ENCODE assay signal across 24 mouse cellular contexts in the genomic region with DNA sequence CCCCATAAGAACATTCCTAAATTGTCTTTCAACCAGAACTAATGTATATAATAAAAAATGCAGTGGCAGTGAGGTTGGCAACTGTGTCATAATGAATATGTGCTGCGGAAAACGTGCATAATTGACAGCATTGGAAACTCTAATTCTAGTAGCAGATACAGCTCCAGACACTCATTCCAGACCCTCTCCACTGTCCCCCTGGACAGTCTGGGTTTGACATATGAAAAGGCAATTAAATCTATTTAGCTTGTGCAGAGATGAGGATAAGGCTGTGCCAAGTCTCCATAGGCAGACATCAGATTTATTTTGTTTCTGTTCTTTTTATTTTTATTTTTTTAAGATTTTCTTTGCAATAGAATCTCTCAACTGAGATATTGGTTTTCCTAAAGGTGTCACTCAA.
"Had no signal": no experiment of that assay in that cellular context is flagged by ENCODE, and none has a peak within 500 bp of the region (broad histone marks: within the 10 kb centered on the region; RNA-seq: fewer than 3 reads in every experiment).

No protein-coding gene starts in this region.

- DNase-seq: kidney, adult 2 months; kidney, postnatal 25 days; layer of hippocampus, adult 9-11 months; liver; lung, adult 18-20 months; lung, postnatal 10 days; lung, postnatal 36 days; right cerebral cortex, adult 18-20 months; right cerebral cortex, postnatal 14 days; right cerebral cortex, postnatal 4 days; thymus, postnatal 25 days had no signal

- H3K9me3 ChIP-seq: limb, embryonic 10.5 days; limb, embryonic 13.5 days; liver, embryonic 12.5 days; liver, embryonic 15.5 days; lung, embryonic 15.5 days; midbrain, embryonic 12.5 days; neural tube, embryonic 13.5 days had no signal

- ATAC-seq: intestine, postnatal 0 days; liver, embryonic 12.5 days had no signal

- H3K4me1 ChIP-seq: limb, embryonic 10.5 days; liver, embryonic 12.5 days; liver, embryonic 15.5 days; lung, embryonic 15.5 days; megakaryocyte, embryonic 14.5 days; midbrain, embryonic 12.5 days had no signal

- H3K27ac ChIP-seq: kidney, postnatal 0 days; layer of hippocampus, adult 2 months; limb, embryonic 10.5 days; limb, embryonic 13.5 days; liver, embryonic 12.5 days; liver, embryonic 15.5 days; lung, embryonic 15.5 days; midbrain, embryonic 12.5 days; neural tube, embryonic 13.5 days; stomach, postnatal 0 days had no signal

- H3K9ac ChIP-seq: limb, embryonic 13.5 days; liver, embryonic 12.5 days; liver, embryonic 15.5 days; lung, embryonic 15.5 days; midbrain, embryonic 12.5 days; neural tube, embryonic 13.5 days had no signal

- H3K36me3 ChIP-seq: limb, embryonic 10.5 days; limb, embryonic 13.5 days; liver, embryonic 12.5 days; liver, embryonic 15.5 days; lung, embryonic 15.5 days; midbrain, embryonic 12.5 days; neural tube, embryonic 13.5 days had no signal

- H3K4me3 ChIP-seq: layer of hippocampus, adult 2 months; limb, embryonic 10.5 days; limb, embryonic 13.5 days; liver, embryonic 12.5 days; liver, embryonic 15.5 days; lung, embryonic 15.5 days; megakaryocyte, embryonic 14.5 days; midbrain, embryonic 12.5 days; myocyte; neural tube, embryonic 13.5 days had no signal

- H3K27me3 ChIP-seq: limb, embryonic 13.5 days; liver, embryonic 12.5 days; liver, embryonic 15.5 days; lung, embryonic 15.5 days; megakaryocyte, embryonic 14.5 days; midbrain, embryonic 12.5 days; neural tube, embryonic 13.5 days had no signal

- H3K4me2 ChIP-seq: limb, embryonic 13.5 days; liver, embryonic 12.5 days; liver, embryonic 15.5 days; lung, embryonic 15.5 days; midbrain, embryonic 12.5 days; neural tube, embryonic 13.5 days had no signal
